Mouse (Mus musculus) kidney, adult 2 months (tissue): ENCODE results near the gene Prpf40a. TPM values are rescaled to one million over a fixed set of nuclear protein-coding genes. Genes with fewer than 3 reads are reported as not detected.

Source experiments
- DNase-seq: peaks from one replicate; pipeline ENCODE4 v3.0.0; 2021
- H3K27ac ChIP-seq: fragments of 200-500 bp; 2 replicates; pipeline ENCODE4 v1.5.1; 2012; ENCODE audit warnings: low read depth, low read length, control low read depth, inconsistent platforms; ENCODE audit not compliant: insufficient read depth
- H3K27me3 ChIP-seq: fragments of 200-500 bp; replicated peaks from 2 replicates; pipeline ENCODE4 v1.6.1; 2012; ENCODE audit warnings: mild to moderate bottlenecking, moderate library complexity, low read length, inconsistent platforms; ENCODE audit not compliant: control insufficient read depth, insufficient read depth
- H3K36me3 ChIP-seq: fragments of 200-500 bp; 2 replicates; pipeline ENCODE4 v1.6.1; 2012; ENCODE audit warnings: mild to moderate bottlenecking, moderate library complexity, low read length, inconsistent platforms; ENCODE audit not compliant: control insufficient read depth, insufficient read depth
- H3K4me1 ChIP-seq: fragments of 200-500 bp; 2 replicates; pipeline ENCODE4 v1.6.1; 2011; ENCODE audit warnings: low read length; ENCODE audit not compliant: control insufficient read depth, insufficient read depth
- H3K4me3 ChIP-seq: fragments of 200-500 bp; 2 replicates; pipeline ENCODE4 v1.5.1; 2011; ENCODE audit warnings: mild to moderate bottlenecking, low read depth, low read length, control low read depth; ENCODE audit not compliant: insufficient read depth
- CTCF ChIP-seq: fragments of 200-500 bp; conservative IDR thresholded peaks from 2 replicates; pipeline ENCODE4 v1.5.1; 2011; ENCODE audit warnings: low read depth, mild to moderate bottlenecking, control low read depth, low read length, moderate library complexity, mixed read lengths; ENCODE audit not compliant: insufficient read depth, insufficient read length
- POLR2A ChIP-seq: fragments of 200-500 bp; IDR thresholded peaks from one replicate; pipeline ENCODE4 v1.6.1; 2011; ENCODE audit warnings: low read depth, low read length, control low read depth
- WGBS: fragments of 180-500 bp; shearing (Covaris S2); methylation state at CpG from one replicate; pipeline ENCODE4 v1.1.7; 2018; 5-methylcytosine and 5-hydroxymethylcytosine counted together
- polyA plus RNA-seq: library from polyadenylated mRNA; depleted of rRNA; stranded (reverse); fragments of >200 nt; gene quantifications from 2 replicates; pipeline ENCODE4 v1.2.3, GENCODE M21; 2012

Prpf40a gene
- polyA plus RNA-seq, 1 experiment, result 13.8 TPM

- DNase-seq, result no peak
- Histone ChIP-seq H3K4me1 (no peaks in the 10 kb centered on the region), H3K27ac (no peak overlapping the region), H3K27me3 (no peaks in the 10 kb centered on the region), H3K36me3 (peaks cover 2% of the 10 kb centered on the region; the same call in 1 of the 2 replicates), H3K4me3 (no peak overlapping the region)
- WGBS, result 89% methylated on average over 1 of the region's 1 CpGs
- TF ChIP-seq CTCF (no peak), POLR2A (no peak)
These were observed 8.1 kb upstream of the Prpf40a start for GRCm38 (mm10) chr2:53199203-53199602.

GRCm38 (mm10) chr2:53196431-53196830 lies 5.3 kb upstream of the Prpf40a start:
- Histone ChIP-seq H3K27ac (no peak overlapping the region), H3K36me3 (peaks cover 2% of the 10 kb centered on the region; the same call in 1 of the 2 replicates), H3K27me3 (no peaks in the 10 kb centered on the region), H3K4me1 (0 out of 2 replicates have a peak, but pooled peaks cover 2% of the 10 kb centered on the region), H3K4me3 (no peak overlapping the region)
- 93% methylated on average over 10 of the region's 10 CpGs for WGBS
- TF ChIP-seq POLR2A (no peak), CTCF (no peak)
- no peak for DNase-seq

GRCm38 (mm10) chr2:53192386-53192785 lies 1.3 kb upstream of the Prpf40a start:
- H3K36me3 ChIP-seq, result peaks cover 2% of the 10 kb centered on the region; the same call in 1 of the 2 replicates
- H3K4me1 ChIP-seq, result 0 out of 2 replicates have a peak, but pooled peaks cover 5% of the 10 kb centered on the region
- TF ChIP-seq CTCF (no peak), POLR2A (no peak)
- no peaks in the 10 kb centered on the region for H3K27me3 ChIP-seq
- no peak for DNase-seq
- H3K27ac ChIP-seq, result peak overlapping the region; percentile 89
- WGBS, result under 1% methylated on average over 20 of the region's 20 CpGs
- peak overlapping the region; percentile 96 for H3K4me3 ChIP-seq

- WGBS, result under 1% methylated on average over 81 of the region's 82 CpGs
- Histone ChIP-seq H3K36me3 (peaks cover 2% of the 10 kb centered on the region; the same call in 1 of the 2 replicates), H3K27ac (peak within 1 kb of the TSS; percentile 99), H3K4me1 (0 out of 2 replicates have a peak, but pooled peaks cover 5% of the 10 kb centered on the region), H3K27me3 (no peaks in the 10 kb centered on the region), H3K4me3 (peak within 1 kb of the TSS; percentile 96)
- no peak for TF ChIP-seq CTCF
- TF ChIP-seq POLR2A, result no peak
- DNase-seq, result peak; percentile 99
These were observed 588 bp upstream of the Prpf40a start, which contains the start of gene Arl6ip6 for GRCm38 (mm10) chr2:53191523-53192220. Gene Arl6ip6 (plus strand): TSS chr2:53191726.

- 0 out of 2 replicates have a peak overlapping the region, but pooled peaks have one; percentile 3 for H3K4me3 ChIP-seq
- TF ChIP-seq POLR2A, result no peak
- TF ChIP-seq CTCF, result no peak
- H3K27ac ChIP-seq, result no peak overlapping the region
- 71% methylated on average over 3 of the region's 3 CpGs for WGBS
- 0 out of 2 replicates have a peak, but pooled peaks cover 5% of the 10 kb centered on the region for H3K4me1 ChIP-seq
- DNase-seq, result no peak
- H3K36me3 ChIP-seq, result no peaks in the 10 kb centered on the region
- H3K27me3 ChIP-seq, result no peaks in the 10 kb centered on the region
These were observed 1.3 kb downstream of the Prpf40a start for GRCm38 (mm10) chr2:53189811-53190210.

- no peaks in the 10 kb centered on the region for H3K4me1 ChIP-seq
- no peak overlapping the region for H3K27ac ChIP-seq
- no peaks in the 10 kb centered on the region for H3K27me3 ChIP-seq
- no peak for DNase-seq
- H3K36me3 ChIP-seq, result peaks cover 3% of the 10 kb centered on the region
- no peak for TF ChIP-seq POLR2A
- TF ChIP-seq CTCF, result no peak
- H3K4me3 ChIP-seq, result no peak overlapping the region
These were observed 11.2 kb downstream of the Prpf40a start for GRCm38 (mm10) chr2:53179876-53180275.

GRCm38 (mm10) chr2:53178966-53179365 lies 12.1 kb downstream of the Prpf40a start:
- 82% methylated on average over 3 of the region's 3 CpGs for WGBS
- no peak overlapping the region for H3K4me3 ChIP-seq

More at GRCm38 (mm10) chr2:53178966-53179365, 12.1 kb downstream of the Prpf40a start:
- peaks cover 3% of the 10 kb centered on the region for H3K36me3 ChIP-seq
- DNase-seq, result no peak
- no peaks in the 10 kb centered on the region for H3K27me3 ChIP-seq
- no peaks in the 10 kb centered on the region for H3K4me1 ChIP-seq
- no peak overlapping the region for H3K27ac ChIP-seq
- no peak for TF ChIP-seq CTCF
- no peak for TF ChIP-seq POLR2A
